Mouse (Mus musculus) bone marrow, adult 2 months (tissue): ENCODE results near the gene Them7. TPM values are rescaled to one million over a fixed set of nuclear protein-coding genes. Genes with fewer than 3 reads are reported as not detected.

Source experiments
- H3K27ac ChIP-seq: fragments of 200-500 bp; 2 replicates; pipeline ENCODE4 v1.5.1; 2012; ENCODE audit warnings: low read depth, mild to moderate bottlenecking, control low read depth, inconsistent platforms, low read length; ENCODE audit not compliant: control insufficient read depth, poor library complexity, insufficient read depth
- H3K4me1 ChIP-seq: fragments of 200-500 bp; 2 replicates; pipeline ENCODE4 v1.6.1; 2011; ENCODE audit warnings: low read length; ENCODE audit not compliant: control insufficient read depth, insufficient read depth
- H3K4me3 ChIP-seq: fragments of 200-500 bp; replicated peaks from 2 replicates; pipeline ENCODE3; 2011; ENCODE audit warnings: mild to moderate bottlenecking, low read depth, low read length, control low read depth; ENCODE audit not compliant: control insufficient read depth
- CTCF ChIP-seq: fragments of 200-500 bp; IDR thresholded peaks from 2 replicates; pipeline ENCODE4 v1.5.1; 2011; ENCODE audit warnings: low read length, control low read depth; ENCODE audit not compliant: control insufficient read depth, insufficient read depth
- POLR2A ChIP-seq: fragments of 200-500 bp; IDR thresholded peaks from 2 replicates; pipeline ENCODE4 v1.6.1; 2011; ENCODE audit warnings: low read depth, mild to moderate bottlenecking, control low read depth, low read length, borderline replicate concordance; ENCODE audit not compliant: control insufficient read depth
- WGBS: fragments of 180-500 bp; shearing (Covaris S2); methylation state at CpG from one replicate; pipeline ENCODE4 v1.1.7; 2018; 5-methylcytosine and 5-hydroxymethylcytosine counted together
- polyA plus RNA-seq: library from polyadenylated mRNA; stranded (reverse); fragments of >200 nt; gene quantifications from 2 replicates; pipeline ENCODE4 v1.2.4, GENCODE M21; 2011; ENCODE audit warnings: low replicate concordance; ENCODE audit not compliant: missing spikeins, insufficient read depth, insufficient read length

Them7 gene
- polyA plus RNA-seq, 1 experiment = not detected

GRCm38 (mm10) chr2:105367623-105368022 is 143.5 kb downstream of the Them7 start:
- Histone ChIP-seq H3K4me3 (no peak overlapping the region), H3K4me1 (no peaks in the 10 kb centered on the region; the same call in 1 of the 2 replicates), H3K27ac (no peak overlapping the region)
- 36% methylated on average over 4 of the region's 4 CpGs for WGBS
- TF ChIP-seq POLR2A = no peak
- peak; percentile 47 for TF ChIP-seq CTCF

GRCm38 (mm10) chr2:105370240-105370639 is 146.1 kb downstream of the Them7 start:
- H3K27ac ChIP-seq = no peak overlapping the region
- H3K4me1 ChIP-seq = no peaks in the 10 kb centered on the region; the same call in 1 of the 2 replicates
- TF ChIP-seq POLR2A (no peak), CTCF (no peak)
- WGBS = 43% methylated on average over 10 of the region's 10 CpGs
- H3K4me3 ChIP-seq = no peak overlapping the region

- 51% methylated on average over 14 of the region's 14 CpGs for WGBS
- Histone ChIP-seq H3K4me3 (no peak overlapping the region), H3K4me1 (no peaks in the 10 kb centered on the region; the same call in 1 of the 2 replicates), H3K27ac (no peak overlapping the region)
- no peak for TF ChIP-seq POLR2A
- no peak for TF ChIP-seq CTCF
Observed at GRCm38 (mm10) chr2:105370698-105371097, 146.6 kb downstream of the Them7 start.

- TF ChIP-seq POLR2A (no peak), CTCF (no peak)
- no peaks in the 10 kb centered on the region; the same call in 1 of the 2 replicates for H3K4me1 ChIP-seq
- H3K27ac ChIP-seq = no peak overlapping the region
- no peak overlapping the region for H3K4me3 ChIP-seq
- WGBS = 86% methylated on average over 6 of the region's 6 CpGs
Observed at GRCm38 (mm10) chr2:105372156-105372555, 148.0 kb downstream of the Them7 start.

GRCm38 (mm10) chr2:105372727-105373126 is 148.6 kb downstream of the Them7 start:
- Histone ChIP-seq H3K27ac (no peak overlapping the region), H3K4me3 (no peak overlapping the region), H3K4me1 (no peaks in the 10 kb centered on the region; the same call in 1 of the 2 replicates)
- TF ChIP-seq POLR2A = no peak
- 73% methylated on average over 5 of the region's 5 CpGs for WGBS

GRCm38 (mm10) chr2:105373658-105374057 is 149.5 kb downstream of the Them7 start:
- TF ChIP-seq CTCF (no peak), POLR2A (no peak)
- no peak overlapping the region for H3K27ac ChIP-seq
- 83% methylated on average over 11 of the region's 11 CpGs for WGBS
- no peaks in the 10 kb centered on the region; the same call in 1 of the 2 replicates for H3K4me1 ChIP-seq
- H3K4me3 ChIP-seq = no peak overlapping the region

GRCm38 (mm10) chr2:105375261-105375660 is 151.1 kb downstream of the Them7 start:
- H3K4me3 ChIP-seq = no peak overlapping the region
- no peaks in the 10 kb centered on the region; the same call in 1 of the 2 replicates for H3K4me1 ChIP-seq
- H3K27ac ChIP-seq = no peak overlapping the region
- TF ChIP-seq CTCF = no peak
- no peak for TF ChIP-seq POLR2A
- WGBS = 45% methylated on average over 7 of the region's 7 CpGs

GRCm38 (mm10) chr2:105375705-105376104 is 151.6 kb downstream of the Them7 start:
- Histone ChIP-seq H3K4me3 (no peak overlapping the region), H3K27ac (no peak overlapping the region), H3K4me1 (no peaks in the 10 kb centered on the region; the same call in 1 of the 2 replicates)
- WGBS = 62% methylated on average over 4 of the region's 4 CpGs
- no peak for TF ChIP-seq POLR2A
- TF ChIP-seq CTCF = no peak

GRCm38 (mm10) chr2:105379682-105380081 is 155.6 kb downstream of the Them7 start:
- Histone ChIP-seq H3K27ac (no peak overlapping the region), H3K4me3 (no peak overlapping the region), H3K4me1 (no peaks in the 10 kb centered on the region; the same call in 1 of the 2 replicates)
- no peak for TF ChIP-seq CTCF
- TF ChIP-seq POLR2A = no peak
- 77% methylated on average over 1 of the region's 1 CpGs for WGBS
